Mouse (Mus musculus) inflammation-experienced regulatory T-cells, adult 6 months (primary cell): ENCODE measurements around the gene Mmp9. TPM values are rescaled to one million over a fixed set of nuclear protein-coding genes. Genes with fewer than 3 reads are reported as not detected.

ENCODE experiments used
- ATAC-seq: one replicate; pipeline ENCODE4 v1.8.0; 2017
- polyA plus RNA-seq, 3 experiments: library from polyadenylated mRNA; unstranded; fragments of 100-300 nt; shearing (Covaris generic); gene quantifications; one replicate each; pipeline ENCODE4 v1.2.1; 2017

Mmp9 gene
- polyA plus RNA-seq, 3 experiments from 2014 or later: 1.3 to 2.6 (median 2.6) TPM

GRCm38 (mm10) chr2:164956195-164956594, 15.6 kb downstream of the Mmp9 start:
- no peak for ATAC-seq

- no peak for ATAC-seq
Observed at GRCm38 (mm10) chr2:164957548-164958315, 17.2 kb downstream of the Mmp9 start.

- ATAC-seq: no peak
Observed at GRCm38 (mm10) chr2:164960716-164961441, 20.3 kb downstream of the Mmp9 start, which contains the start of gene Slc12a5. Gene Slc12a5, plus strand, starts transcription at chr2:164960802.

- ATAC-seq: peak; percentile 52
Observed at GRCm38 (mm10) chr2:164961506-164962182, 21.1 kb downstream of the Mmp9 start.

- ATAC-seq: no peak
Observed at GRCm38 (mm10) chr2:164962183-164962580, 21.6 kb downstream of the Mmp9 start.

- no peak for ATAC-seq
Observed at GRCm38 (mm10) chr2:164964242-164964894, 23.8 kb downstream of the Mmp9 start.

GRCm38 (mm10) chr2:164964981-164965380, 24.4 kb downstream of the Mmp9 start:
- ATAC-seq: no peak

- ATAC-seq: no peak
Observed at GRCm38 (mm10) chr2:164966381-164966780, 25.8 kb downstream of the Mmp9 start.

GRCm38 (mm10) chr2:164967193-164967592, 26.6 kb downstream of the Mmp9 start:
- no peak for ATAC-seq

GRCm38 (mm10) chr2:164967761-164968440, 27.3 kb downstream of the Mmp9 start:
- ATAC-seq: no peak

- ATAC-seq: no peak
Observed at GRCm38 (mm10) chr2:164968451-164968851, 27.9 kb downstream of the Mmp9 start.

GRCm38 (mm10) chr2:164969348-164969781, 28.8 kb downstream of the Mmp9 start:
- ATAC-seq: no peak

GRCm38 (mm10) chr2:164970631-164971196, 30.1 kb downstream of the Mmp9 start:
- no peak for ATAC-seq

GRCm38 (mm10) chr2:164972646-164973045, 32.1 kb downstream of the Mmp9 start:
- no peak for ATAC-seq

GRCm38 (mm10) chr2:164975611-164976010, 35.0 kb downstream of the Mmp9 start:
- no peak for ATAC-seq

- ATAC-seq: no peak
Observed at GRCm38 (mm10) chr2:164979749-164980148, 39.2 kb downstream of the Mmp9 start.

GRCm38 (mm10) chr2:164985962-164986361, 45.4 kb downstream of the Mmp9 start:
- no peak for ATAC-seq

GRCm38 (mm10) chr2:164986371-164987027, 45.9 kb downstream of the Mmp9 start:
- no peak for ATAC-seq

GRCm38 (mm10) chr2:164988777-164989176, 48.2 kb downstream of the Mmp9 start:
- no peak for ATAC-seq

- no peak for ATAC-seq
Observed at GRCm38 (mm10) chr2:164991111-164991510, 50.5 kb downstream of the Mmp9 start.

GRCm38 (mm10) chr2:164991808-164992207, 51.2 kb downstream of the Mmp9 start:
- ATAC-seq: no peak
